Mouse (Mus musculus) heart, adult 10 weeks (tissue): ENCODE measurements around the gene Oscar. TPM values are rescaled to one million over a fixed set of nuclear protein-coding genes. Genes with fewer than 3 reads are reported as not detected.

ENCODE experiments used
- polyA plus RNA-seq: library from polyadenylated mRNA; stranded (reverse); fragments of 350-450 nt; fragmentation: Illumina TruSeq; extraction: RNeasy Lipid Tissue Mini Kit (QIAGEN cat#74804); gene quantifications from one replicate; pipeline ENCODE4 v1.2.3, GENCODE M21; 2014; ENCODE audit warnings: low read depth, low replicate concordance

The Oscar gene
- polyA plus RNA-seq = not detected

GRCm38 (mm10) chr7:3616057-3616388 is at the start of gene Oscar:
TSS of gene Oscar (minus strand) at chr7:3616157.

GRCm38 (mm10) chr7:3665215-3666114 is 49.5 kb upstream of the Oscar start, which contains the start of gene Leng1:
TSS of gene Leng1 (minus strand) at chr7:3665840.

GRCm38 (mm10) chr7:3644672-3645487 is 28.9 kb upstream of the Oscar start, which contains the start of gene Cnot3:
TSS of gene Cnot3 (plus strand) at chr7:3645268.

DNA sequence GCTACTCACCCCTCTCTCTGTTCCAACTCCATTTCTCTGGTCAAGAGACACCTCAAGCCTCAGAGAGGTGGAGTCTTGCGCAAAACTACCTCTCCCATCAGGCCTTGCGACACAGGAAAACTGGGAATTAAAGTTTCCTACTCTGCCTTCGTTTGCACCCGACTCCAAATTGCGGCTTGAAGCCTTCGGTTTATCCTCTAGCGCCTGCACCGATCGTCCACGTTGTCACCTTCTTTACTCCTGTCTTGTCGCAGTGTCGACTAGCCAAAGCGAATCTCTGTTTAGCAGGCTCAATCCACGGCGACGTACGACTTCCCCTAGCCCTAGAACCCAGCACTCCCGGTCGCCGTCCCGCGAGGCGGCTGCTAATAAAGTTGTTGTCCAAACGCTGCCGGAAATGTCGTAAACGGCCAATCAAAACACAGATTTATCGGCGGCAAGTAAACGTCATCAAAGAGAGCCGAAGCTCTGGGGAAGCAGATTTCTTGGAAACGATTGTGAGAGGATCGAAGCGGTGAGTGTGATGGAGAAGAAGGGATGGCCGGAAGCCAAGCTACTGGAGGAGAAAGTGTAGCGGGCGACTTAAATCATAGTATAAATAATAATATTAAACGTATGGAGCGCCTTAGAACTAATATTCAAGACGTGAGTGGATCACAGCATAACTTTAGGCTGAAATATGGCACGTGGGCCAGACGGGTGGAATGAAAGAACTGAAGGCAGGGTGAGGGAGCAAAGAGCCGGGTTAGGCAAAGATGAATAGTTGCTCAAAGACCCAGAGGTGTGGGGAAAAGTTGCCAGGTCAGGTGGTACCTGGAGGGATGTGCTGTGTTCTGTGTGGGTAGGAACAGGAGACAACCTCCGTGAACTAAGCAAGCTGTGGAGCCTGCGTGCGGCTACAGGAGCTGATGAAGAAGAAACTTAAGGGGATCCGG is 13.9 kb upstream of the Oscar start, which contains the start of the genes Tfpt and Prpf31:
TSS of gene Tfpt (minus strand) at position 387 of the 935 bp plus-strand sequence.
TSS of gene Prpf31 (plus strand) at position 443 of the 935 bp plus-strand sequence.

GRCm38 (mm10) chr7:3617242-3617995 is 1.5 kb upstream of the Oscar start, which contains the start of gene Ndufa3:
TSS of gene Ndufa3 (plus strand) at chr7:3617373.

Other genes starting within 250 kb of the Oscar start
- not detected for gene Cacng8, start 225.5 kb downstream of the Oscar start, polyA plus RNA-seq
- 4.2 TPM for gene Cacng6, start 192.0 kb downstream of the Oscar start, polyA plus RNA-seq
- not detected for gene Tarm1, start 113.5 kb downstream of the Oscar start, polyA plus RNA-seq
- gene Ndufa3, start 1.2 kb upstream of the Oscar start, polyA plus RNA-seq = 1,418 TPM
- 21.6 TPM for gene Tfpt, start 13.8 kb upstream of the Oscar start, polyA plus RNA-seq
- gene Prpf31, start 13.8 kb upstream of the Oscar start, polyA plus RNA-seq = 32.6 TPM
- 30.1 TPM for gene Cnot3, start 29.1 kb upstream of the Oscar start, polyA plus RNA-seq
- gene Leng1, start 49.7 kb upstream of the Oscar start, polyA plus RNA-seq = 18.2 TPM
- gene Tmc4, start 61.4 kb upstream of the Oscar start, polyA plus RNA-seq = 2.0 TPM
- gene Tsen34, start 76.7 kb upstream of the Oscar start, polyA plus RNA-seq = 63.7 TPM
- 26.1 TPM for gene Mboat7, start 77.4 kb upstream of the Oscar start, polyA plus RNA-seq
- 1,030 TPM for gene Rps9, start 87.8 kb upstream of the Oscar start, polyA plus RNA-seq
- 3.3 TPM for gene Pirb, start 104.2 kb upstream of the Oscar start, polyA plus RNA-seq
- not detected for gene Gm15448, start 209.5 kb upstream of the Oscar start, polyA plus RNA-seq
- 0.16 TPM for gene Pira2, start 228.9 kb upstream of the Oscar start, polyA plus RNA-seq